Mouse (Mus musculus): ENCODE results near the gene Rhoc. TPM values are rescaled to one million over a fixed set of nuclear protein-coding genes. Genes with fewer than 3 reads are reported as not detected.
A peak's percentile ranks its signal among the peaks of the same experiment; 100 is the strongest.

Rhoc gene
- polyA plus RNA-seq, 1 experiment from 2014 or later, result 154 TPM

DNA sequence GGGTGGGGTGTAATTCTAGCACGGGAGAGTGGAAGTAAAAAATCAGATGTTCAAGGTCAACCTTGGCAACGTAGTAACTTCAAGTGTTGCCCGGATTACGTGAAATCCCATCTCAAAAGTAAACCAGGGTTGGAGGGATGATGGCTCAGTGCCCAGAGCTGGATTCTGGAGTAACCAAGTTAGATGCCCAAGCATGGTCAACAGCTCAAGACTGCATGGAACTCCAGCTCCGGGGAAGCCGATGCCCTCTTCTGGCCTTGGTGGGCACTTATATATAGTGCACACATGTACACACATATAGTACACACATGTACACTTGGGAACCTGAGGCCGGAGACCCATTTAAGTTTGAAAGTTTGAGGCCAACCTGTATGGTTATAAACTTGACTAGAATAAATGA, 28.0 kb downstream of the Rhoc start:
- H3K4me2 ChIP-seq, result no peak overlapping the region
- no peak overlapping the region for H3K4me3 ChIP-seq (replicated peaks)

DNA sequence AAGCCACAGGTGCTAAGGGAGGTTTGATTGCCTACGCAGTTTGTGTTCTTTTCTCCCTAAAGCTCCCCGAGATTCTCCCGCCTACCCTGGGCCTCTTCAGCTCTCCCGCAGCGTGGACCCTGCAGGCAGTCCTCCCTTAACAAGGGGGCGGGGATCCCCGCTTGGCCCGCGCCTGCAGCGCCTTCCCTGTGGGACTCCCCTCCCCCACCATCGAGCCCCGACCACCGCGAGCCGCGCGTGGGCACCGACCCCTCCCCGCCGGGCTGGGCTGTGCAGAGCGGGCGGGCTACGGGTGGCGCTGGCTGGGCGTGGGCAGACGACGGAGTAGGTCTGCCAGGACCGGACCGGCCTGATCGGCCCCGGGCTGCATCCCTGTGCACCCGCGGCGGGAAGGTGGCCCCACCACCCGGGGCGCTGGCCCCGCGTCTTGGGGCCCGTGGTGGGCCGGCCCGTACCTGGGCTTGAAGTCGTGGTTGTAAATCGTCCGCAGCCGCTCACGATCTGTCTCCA, 29.4 kb downstream of the Rhoc start:
- no peaks in the 10 kb centered on the region for H3K9me3 ChIP-seq
- H3K9ac ChIP-seq (replicated peaks), result peak overlapping the region; percentile 93
- peak; percentile 74 for ATAC-seq (ENCODE audit: insufficient number of reproducible peaks, insufficient read depth, low FRiP score, low TSS enrichment, low read depth)
- H3K27ac ChIP-seq, result peak overlapping the region; percentile 97
- peaks cover 28% of the 10 kb centered on the region for H3K4me1 ChIP-seq (replicated peaks)
- H3K4me2 ChIP-seq, result peak overlapping the region; percentile 73
- peaks cover 32% of the 10 kb centered on the region; the same call in 1 of the 2 replicates for H3K36me3 ChIP-seq
- peak overlapping the region; percentile 94 for H3K4me3 ChIP-seq (replicated peaks)
- H3K27me3 ChIP-seq, result no peaks in the 10 kb centered on the region
- WGBS, result under 1% methylated on average over 46 of the region's 46 CpGs

More for the DNA sequence above, 28.0 kb downstream of the Rhoc start:
- H3K9me3 ChIP-seq, result no peaks in the 10 kb centered on the region
- ATAC-seq (ENCODE audit: insufficient number of reproducible peaks, insufficient read depth, low FRiP score, low TSS enrichment, low read depth), result no peak
- H3K27me3 ChIP-seq, result no peaks in the 10 kb centered on the region
- peaks cover 26% of the 10 kb centered on the region; the same call in 1 of the 2 replicates for H3K36me3 ChIP-seq
- H3K27ac ChIP-seq, result no peak overlapping the region
- WGBS, result 95% methylated on average over 7 of the region's 7 CpGs
- H3K9ac ChIP-seq (replicated peaks), result no peak overlapping the region
- peaks cover 28% of the 10 kb centered on the region for H3K4me1 ChIP-seq (replicated peaks)

GRCm38 (mm10) chr3:104817991-104818748, 30.0 kb downstream of the Rhoc start, which contains the start of gene Mov10:
Gene Mov10, minus strand, starts transcription at chr3:104818563.
- WGBS, result 0% methylated on average over 40 of the region's 40 CpGs
- Histone ChIP-seq H3K4me2 (peak within 1 kb of the TSS; percentile 73), H3K36me3 (peaks cover 34% of the 10 kb centered on the region; the same call in 1 of the 2 replicates), H3K4me3 (replicated peaks) (peak within 1 kb of the TSS; percentile 94), H3K9ac (replicated peaks) (peak within 1 kb of the TSS; percentile 93), H3K4me1 (replicated peaks) (peaks cover 28% of the 10 kb centered on the region), H3K27me3 (no peaks in the 10 kb centered on the region), H3K9me3 (no peaks in the 10 kb centered on the region), H3K27ac (peak within 1 kb of the TSS; percentile 97)
- ATAC-seq (ENCODE audit: insufficient number of reproducible peaks, insufficient read depth, low FRiP score, low TSS enrichment, low read depth), result peak; percentile 82

GRCm38 (mm10) chr3:104818749-104819134, 30.6 kb downstream of the Rhoc start:
- peak overlapping the region; percentile 93 for H3K9ac ChIP-seq (replicated peaks)
- peaks cover 28% of the 10 kb centered on the region for H3K4me1 ChIP-seq (replicated peaks)
- 0% methylated on average over 3 of the region's 3 CpGs for WGBS
- H3K4me3 ChIP-seq (replicated peaks), result peak overlapping the region; percentile 94
- no peaks in the 10 kb centered on the region for H3K9me3 ChIP-seq
- H3K36me3 ChIP-seq, result peaks cover 28% of the 10 kb centered on the region; the same call in 1 of the 2 replicates
- H3K4me2 ChIP-seq, result peak overlapping the region; percentile 73
- ATAC-seq (ENCODE audit: insufficient number of reproducible peaks, insufficient read depth, low FRiP score, low TSS enrichment, low read depth), result no peak
- H3K27ac ChIP-seq, result peak overlapping the region; percentile 97
- no peaks in the 10 kb centered on the region for H3K27me3 ChIP-seq

- WGBS, result 44% methylated on average over 1 of the region's 1 CpGs
- H3K4me1 ChIP-seq (replicated peaks), result peaks cover 28% of the 10 kb centered on the region
- H3K9me3 ChIP-seq, result no peaks in the 10 kb centered on the region
- no peak overlapping the region for H3K27ac ChIP-seq
- H3K4me3 ChIP-seq (replicated peaks), result no peak overlapping the region
- no peak for ATAC-seq (ENCODE audit: insufficient number of reproducible peaks, insufficient read depth, low FRiP score, low TSS enrichment, low read depth)
- no peak overlapping the region for H3K4me2 ChIP-seq
- H3K9ac ChIP-seq (replicated peaks), result no peak overlapping the region
- no peaks in the 10 kb centered on the region for H3K27me3 ChIP-seq
- H3K36me3 ChIP-seq, result peaks cover 26% of the 10 kb centered on the region; the same call in 1 of the 2 replicates
Observed at GRCm38 (mm10) chr3:104820426-104820825, 32.3 kb downstream of the Rhoc start.

- H3K27ac ChIP-seq, result no peak overlapping the region
- no peak for ATAC-seq (ENCODE audit: insufficient number of reproducible peaks, insufficient read depth, low FRiP score, low TSS enrichment, low read depth)
Observed at GRCm38 (mm10) chr3:104822413-104822812, 34.2 kb downstream of the Rhoc start.

GRCm38 (mm10) chr3:104835797-104836196, 47.6 kb downstream of the Rhoc start:
- no peak for ATAC-seq (ENCODE audit: insufficient number of reproducible peaks, insufficient read depth, low FRiP score, low TSS enrichment, low read depth)
- no peaks in the 10 kb centered on the region for H3K4me1 ChIP-seq (replicated peaks)
- no peak overlapping the region for H3K4me2 ChIP-seq
- no peaks in the 10 kb centered on the region for H3K27me3 ChIP-seq
- no peak overlapping the region for H3K27ac ChIP-seq
- no peak overlapping the region for H3K9ac ChIP-seq (replicated peaks)
- H3K9me3 ChIP-seq, result no peaks in the 10 kb centered on the region
- no peak overlapping the region for H3K4me3 ChIP-seq (replicated peaks)
- H3K36me3 ChIP-seq, result peaks cover 76% of the 10 kb centered on the region
- WGBS, result 95% methylated on average over 3 of the region's 3 CpGs

More at GRCm38 (mm10) chr3:104822413-104822812, 34.2 kb downstream of the Rhoc start:
- H3K4me2 ChIP-seq, result no peak overlapping the region
- H3K9ac ChIP-seq (replicated peaks), result no peak overlapping the region
- 87% methylated on average over 3 of the region's 3 CpGs for WGBS
- peaks cover 38% of the 10 kb centered on the region for H3K36me3 ChIP-seq
- no peak overlapping the region for H3K4me3 ChIP-seq (replicated peaks)
- H3K4me1 ChIP-seq (replicated peaks), result peaks cover 14% of the 10 kb centered on the region
- no peaks in the 10 kb centered on the region for H3K9me3 ChIP-seq
- H3K27me3 ChIP-seq, result no peaks in the 10 kb centered on the region

DNA sequence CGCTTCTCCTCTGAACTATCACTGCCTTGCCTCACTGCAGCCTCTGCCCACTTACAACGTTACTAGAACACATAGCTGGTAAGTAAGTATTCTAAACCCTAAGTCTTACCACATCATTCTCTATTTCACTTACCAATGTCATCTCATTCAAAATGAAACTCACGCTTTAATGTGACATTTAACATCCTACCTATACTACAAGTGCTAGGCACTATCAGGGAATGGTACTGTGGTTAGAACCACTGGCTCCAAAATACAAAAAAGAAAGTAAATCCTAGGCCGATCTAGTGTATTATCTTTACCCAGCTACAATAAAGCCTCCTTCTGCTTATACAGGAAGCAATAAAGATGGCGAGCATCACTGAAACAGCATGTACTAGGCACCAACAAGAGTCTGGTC, 52.9 kb downstream of the Rhoc start:
- H3K9ac ChIP-seq (replicated peaks), result no peak overlapping the region
- 94% methylated on average over 5 of the region's 5 CpGs for WGBS
- no peaks in the 10 kb centered on the region for H3K27me3 ChIP-seq
- H3K4me1 ChIP-seq (replicated peaks), result no peaks in the 10 kb centered on the region
- H3K4me2 ChIP-seq, result no peak overlapping the region
- no peaks in the 10 kb centered on the region for H3K9me3 ChIP-seq
- H3K4me3 ChIP-seq (replicated peaks), result no peak overlapping the region
- H3K36me3 ChIP-seq, result peaks cover 79% of the 10 kb centered on the region
- H3K27ac ChIP-seq, result no peak overlapping the region
- ATAC-seq (ENCODE audit: insufficient number of reproducible peaks, insufficient read depth, low FRiP score, low TSS enrichment, low read depth), result no peak

Other genes starting within 250 kb of the Rhoc start
- 44.6 and 45.3 TPM in 2 replicates for gene Slc16a1, start 149.7 kb upstream of the Rhoc start, polyA plus RNA-seq (2016; fragmentation: Nextera tagmentation; extraction: Ambion mirVana)
- gene Ppm1j, start 7.3 kb upstream of the Rhoc start, polyA plus RNA-seq (2016; fragmentation: Nextera tagmentation; extraction: Ambion mirVana), result 2.6 and 3.4 TPM in 2 replicates
- 0.24 and 0.85 TPM in 2 replicates for gene Fam19a3, start 6.5 kb upstream of the Rhoc start, polyA plus RNA-seq (2016; fragmentation: Nextera tagmentation; extraction: Ambion mirVana)
- gene Mov10, start 30.2 kb downstream of the Rhoc start, polyA plus RNA-seq (2016; fragmentation: Nextera tagmentation; extraction: Ambion mirVana), result 73.8 and 77.2 TPM in 2 replicates
- 37.2 and 37.7 TPM in 2 replicates for gene St7l, start 75.6 kb downstream of the Rhoc start, polyA plus RNA-seq (2016; fragmentation: Nextera tagmentation; extraction: Ambion mirVana)
- gene Capza1, start 76.1 kb downstream of the Rhoc start, polyA plus RNA-seq (2016; fragmentation: Nextera tagmentation; extraction: Ambion mirVana), result 183 and 196 TPM in 2 replicates
- gene Wnt2b, start 173.5 kb downstream of the Rhoc start, polyA plus RNA-seq (2016; fragmentation: Nextera tagmentation; extraction: Ambion mirVana), result 0.69 and 0.70 TPM in 2 replicates

Measured in limb, embryonic 12.5 days (tissue).